Mouse (Mus musculus) olfactory bulb, adult 2 months (tissue): Measurements from ENCODE around the gene Gfi1.

Source experiments
- CTCF ChIP-seq: fragments of 200-500 bp; IDR thresholded peaks from 2 replicates; pipeline ENCODE4 v1.5.1; 2012; ENCODE audit warnings: low read depth, mild to moderate bottlenecking, low read length, moderate library complexity; ENCODE audit not compliant: insufficient read depth
- POLR2A ChIP-seq: fragments of 200-500 bp; IDR thresholded peaks from 2 replicates; pipeline ENCODE4 v1.6.1; 2012; ENCODE audit warnings: mild to moderate bottlenecking, low read depth, low read length, moderate library complexity; ENCODE audit not compliant: insufficient read depth

DNA sequence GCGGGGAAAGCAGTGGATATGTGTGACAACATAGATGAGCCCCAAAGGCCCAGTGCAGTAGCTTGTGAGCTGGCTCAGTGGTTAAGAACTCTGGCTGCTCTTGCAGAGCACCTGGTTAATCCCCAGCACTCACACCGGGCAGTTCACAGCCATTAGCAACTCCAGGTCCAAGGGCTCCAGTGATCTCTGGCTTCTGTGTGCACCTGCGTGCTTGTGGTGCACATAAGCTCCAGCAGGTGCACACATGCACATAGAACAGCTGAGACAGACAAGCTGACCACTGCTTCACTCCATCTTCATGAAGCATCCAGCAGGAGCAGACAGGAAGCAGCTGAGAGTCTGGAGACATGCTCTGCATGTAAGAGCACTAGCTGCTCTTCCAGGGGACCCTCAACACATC, 12.5 kb upstream of the Gfi1 start:
- TF ChIP-seq POLR2A, result no peak
- TF ChIP-seq CTCF, result no peak
